Mouse (Mus musculus) forebrain, embryonic 16.5 days (tissue): ENCODE results near the gene Gm13128. TPM values are rescaled to one million over a fixed set of nuclear protein-coding genes. Genes with fewer than 3 reads are reported as not detected.
"Not testable (repeated sequence)": the region's sequence is repeated elsewhere in the genome, so short reads cannot be mapped to it uniquely, and the experiment has no call there.

Source experiments
- ATAC-seq: fragments of 200-750 bp; cut with Nextera tagmentation; 2 replicates; pipeline ENCODE4 v1.8.0; 2017; ENCODE audit warnings: mild to moderate bottlenecking, moderate library complexity
- H3K27ac ChIP-seq: fragments of 300-500 bp; sonication (generic); 2 replicates; pipeline ENCODE4 v1.5.1; 2014; ENCODE audit warnings: low read length, control low read depth
- H3K27me3 ChIP-seq: fragments of 300-500 bp; sonication (generic); replicated peaks from 2 replicates; pipeline ENCODE4 v1.6.1; 2014; ENCODE audit warnings: low read length; ENCODE audit not compliant: control insufficient read depth, insufficient read depth
- H3K36me3 ChIP-seq: fragments of 300-500 bp; sonication (generic); 2 replicates; pipeline ENCODE4 v1.6.1; 2014; ENCODE audit not compliant: control insufficient read depth, insufficient read depth
- H3K4me1 ChIP-seq: fragments of 300-500 bp; sonication (generic); replicated peaks from 2 replicates; pipeline ENCODE4 v1.6.1; 2014; ENCODE audit warnings: low read length; ENCODE audit not compliant: control insufficient read depth, insufficient read depth
- H3K4me2 ChIP-seq: fragments of 300-500 bp; sonication (generic); 2 replicates; pipeline ENCODE4 v1.6.1; 2014; ENCODE audit warnings: mild to moderate bottlenecking, low read length, control low read depth
- H3K4me3 ChIP-seq: fragments of 300-500 bp; sonication (generic); replicated peaks from 2 replicates; pipeline ENCODE4 v1.5.1; 2014; ENCODE audit warnings: mild to moderate bottlenecking, low read length, control low read depth
- H3K9ac ChIP-seq: fragments of 300-500 bp; sonication (generic); replicated peaks from 2 replicates; pipeline ENCODE4 v1.6.1; 2014; ENCODE audit warnings: low read depth, low read length, control low read depth
- H3K9me3 ChIP-seq: fragments of 300-500 bp; sonication (generic); 2 replicates; pipeline ENCODE4 v1.6.1; 2016; ENCODE audit warnings: low read length; ENCODE audit not compliant: control insufficient read depth
- WGBS: fragments of 180-500 bp; shearing (Covaris S2); extraction: QIAGEN DNeasy Blood & Tissue Kit; methylation state at CpG from one replicate; pipeline ENCODE4 v1.1.7; 2014; 5-methylcytosine and 5-hydroxymethylcytosine counted together
- polyA plus RNA-seq: library from polyadenylated mRNA; unstranded; fragments of >200 nt; fragmentation: Nextera tagmentation; extraction: Ambion mirVana; gene quantifications from 2 replicates; pipeline ENCODE4 v1.2.1, GENCODE M21; 2015

Gene Gm13128
- not detected in 2 replicates for polyA plus RNA-seq

- not testable (repeated sequence) for H3K27ac ChIP-seq, H3K4me3 ChIP-seq, H3K4me2 ChIP-seq, H3K4me1 ChIP-seq, H3K9ac ChIP-seq, H3K27me3 ChIP-seq, ATAC-seq, H3K9me3 ChIP-seq, H3K36me3 ChIP-seq
- 57% methylated on average over 4 of the region's 4 CpGs for WGBS
These were observed at the start of gene Gm13128 for GRCm38 (mm10) chr4:144329949-144330348. Gm13128 (plus strand) TSS chr4:144330249.

GRCm38 (mm10) chr4:144280388-144280787 is 49.7 kb upstream of the Gm13128 start, which contains the start of gene Pramel5:
Pramel5 (minus strand) TSS chr4:144280488.
- not testable (repeated sequence) for H3K27ac ChIP-seq, H3K4me2 ChIP-seq
- WGBS: 88% methylated on average over 1 of the region's 1 CpGs

GRCm38 (mm10) chr4:144299414-144299813 is 30.6 kb upstream of the Gm13128 start:
- not testable (repeated sequence) for H3K4me2 ChIP-seq, H3K36me3 ChIP-seq, H3K4me3 ChIP-seq, ATAC-seq, H3K27ac ChIP-seq, H3K27me3 ChIP-seq, H3K9me3 ChIP-seq, H3K9ac ChIP-seq, H3K4me1 ChIP-seq
- WGBS: 50% methylated on average over 1 of the region's 1 CpGs

More at GRCm38 (mm10) chr4:144280388-144280787, 49.7 kb upstream of the Gm13128 start, which contains the start of gene Pramel5:
- H3K27me3 ChIP-seq, H3K4me1 ChIP-seq, H3K9ac ChIP-seq, H3K36me3 ChIP-seq, ATAC-seq, H3K9me3 ChIP-seq, H3K4me3 ChIP-seq: not testable (repeated sequence)

GRCm38 (mm10) chr4:144312666-144313460 is 17.2 kb upstream of the Gm13128 start:
- not testable (repeated sequence) for H3K4me3 ChIP-seq, H3K9ac ChIP-seq, H3K4me2 ChIP-seq, H3K27ac ChIP-seq, H3K27me3 ChIP-seq, H3K9me3 ChIP-seq, H3K36me3 ChIP-seq, ATAC-seq, H3K4me1 ChIP-seq
- WGBS: 69% methylated on average over 2 of the region's 2 CpGs

GRCm38 (mm10) chr4:144335856-144336255 is 5.8 kb downstream of the Gm13128 start:
- not testable (repeated sequence) for ATAC-seq, H3K4me1 ChIP-seq, H3K9ac ChIP-seq, H3K4me3 ChIP-seq, H3K36me3 ChIP-seq, H3K27ac ChIP-seq, H3K4me2 ChIP-seq, H3K9me3 ChIP-seq, H3K27me3 ChIP-seq
- 92% methylated on average over 2 of the region's 3 CpGs for WGBS

GRCm38 (mm10) chr4:144357642-144358041 is 27.6 kb downstream of the Gm13128 start, which contains the start of gene Gm13119:
Gm13119 (plus strand) TSS chr4:144357942.
- WGBS: 91% methylated on average over 3 of the region's 3 CpGs
- not testable (repeated sequence) for H3K27ac ChIP-seq, H3K4me2 ChIP-seq, H3K9me3 ChIP-seq, H3K9ac ChIP-seq, H3K36me3 ChIP-seq, ATAC-seq, H3K4me1 ChIP-seq, H3K4me3 ChIP-seq, H3K27me3 ChIP-seq

GRCm38 (mm10) chr4:144377911-144378310 is 47.9 kb downstream of the Gm13128 start, which contains the start of gene Pramef20:
Pramef20 (minus strand) TSS chr4:144377933.
- Histone ChIP-seq H3K4me3 (no peak within 1 kb of the TSS), H3K36me3 (no peaks in the 10 kb centered on the region), H3K4me2 (no peak within 1 kb of the TSS), H3K4me1 (no peaks in the 10 kb centered on the region), H3K9ac (no peak within 1 kb of the TSS), H3K9me3 (peaks cover 32% of the 10 kb centered on the region), H3K27ac (no peak within 1 kb of the TSS), H3K27me3 (no peaks in the 10 kb centered on the region)
- 41% methylated on average over 2 of the region's 2 CpGs for WGBS
- ATAC-seq: no peak

Other genes with a start within 250 kb of the Gm13128 start
- not detected in 2 replicates for gene Gm13102, start 223.8 kb upstream of the Gm13128 start, polyA plus RNA-seq
- gene Oog3, start 167.6 kb upstream of the Gm13128 start, polyA plus RNA-seq: not detected in 2 replicates
- gene Oog2, start 139.5 kb upstream of the Gm13128 start, polyA plus RNA-seq: not detected in 2 replicates
- gene C87977, start 116.9 kb upstream of the Gm13128 start, polyA plus RNA-seq: not detected in 2 replicates
- gene Pramel5, start 49.8 kb upstream of the Gm13128 start, polyA plus RNA-seq: not detected in 2 replicates
- not detected in 2 replicates for gene Gm13119, start 27.7 kb downstream of the Gm13128 start, polyA plus RNA-seq
- not detected in 2 replicates for gene Pramef20, start 47.7 kb downstream of the Gm13128 start, polyA plus RNA-seq
- not detected in 2 replicates for gene Pramef12, start 78.2 kb downstream of the Gm13128 start, polyA plus RNA-seq
- not detected in 2 replicates for gene 1700012P22Rik, start 108.5 kb downstream of the Gm13128 start, polyA plus RNA-seq
- gene Gm9944, start 123.1 kb downstream of the Gm13128 start, polyA plus RNA-seq: not detected in 2 replicates
- not detected in 2 replicates for gene Aadacl3, start 133.5 kb downstream of the Gm13128 start, polyA plus RNA-seq
- gene 9430007A20Rik, start 189.6 kb downstream of the Gm13128 start, polyA plus RNA-seq: not detected in 2 replicates
- not detected in 2 replicates for gene Gm13124, start 234.9 kb downstream of the Gm13128 start, polyA plus RNA-seq